Mouse (Mus musculus) cerebellum, adult 2 months (tissue): ENCODE data around the gene Zmpste24.

Experiments used
- CTCF ChIP-seq: fragments of 200-500 bp; IDR thresholded peaks from 2 replicates; pipeline ENCODE4 v1.5.1; 2011; ENCODE audit warnings: low read depth, mild to moderate bottlenecking, control low read depth, low read length, moderate library complexity, borderline replicate concordance; ENCODE audit not compliant: insufficient read depth
- POLR2A ChIP-seq: fragments of 200-500 bp; IDR thresholded peaks from 2 replicates; pipeline ENCODE4 v1.6.1; 2011; ENCODE audit warnings: low read length, control low read depth, borderline replicate concordance; ENCODE audit not compliant: insufficient read depth

GRCm38 (mm10) chr4:121042472-121042871 lies 55.6 kb downstream of the Zmpste24 start:
- TF ChIP-seq CTCF = no peak
- TF ChIP-seq POLR2A = no peak
